Mouse (Mus musculus) myocyte (in vitro differentiated cells): ENCODE data around the gene Nktr.

Experiments used
- MAX ChIP-seq: IDR thresholded peaks from one replicate; pipeline ENCODE4 v1.6.1; 2011; ENCODE audit warnings: low read depth, mild to moderate bottlenecking, control low read depth
- MYOG ChIP-seq, 3 experiments: IDR thresholded peaks; one replicate each; pipeline ENCODE4 v1.6.1; 2011; ENCODE audit warnings: control low read depth in 2 of 3, low read depth in 2 of 3, mild to moderate bottlenecking in 2 of 3; ENCODE audit not compliant: insufficient read length in 2 of 3, control insufficient read depth in 1 of 3, insufficient read depth in 1 of 3
- POLR2A ChIP-seq: IDR thresholded peaks from one replicate; pipeline ENCODE4 v1.6.1; 2011; ENCODE audit warnings: low read depth, mild to moderate bottlenecking, control low read depth, moderate library complexity; ENCODE audit not compliant: insufficient read length
- REST ChIP-seq: IDR thresholded peaks from one replicate; pipeline ENCODE4 v1.6.1; 2011; ENCODE audit warnings: mild to moderate bottlenecking, control low read depth, moderate library complexity; ENCODE audit not compliant: insufficient read depth, insufficient read length
- TCF12 ChIP-seq: IDR thresholded peaks from one replicate; pipeline ENCODE4 v1.6.1; 2011; ENCODE audit warnings: mild to moderate bottlenecking, control low read depth; ENCODE audit not compliant: poor library complexity, insufficient read depth, severe bottlenecking
- TCF3 ChIP-seq: IDR thresholded peaks from one replicate; pipeline ENCODE4 v1.6.1; 2011; ENCODE audit warnings: low read depth, control low read depth; ENCODE audit not compliant: insufficient read length

DNA sequence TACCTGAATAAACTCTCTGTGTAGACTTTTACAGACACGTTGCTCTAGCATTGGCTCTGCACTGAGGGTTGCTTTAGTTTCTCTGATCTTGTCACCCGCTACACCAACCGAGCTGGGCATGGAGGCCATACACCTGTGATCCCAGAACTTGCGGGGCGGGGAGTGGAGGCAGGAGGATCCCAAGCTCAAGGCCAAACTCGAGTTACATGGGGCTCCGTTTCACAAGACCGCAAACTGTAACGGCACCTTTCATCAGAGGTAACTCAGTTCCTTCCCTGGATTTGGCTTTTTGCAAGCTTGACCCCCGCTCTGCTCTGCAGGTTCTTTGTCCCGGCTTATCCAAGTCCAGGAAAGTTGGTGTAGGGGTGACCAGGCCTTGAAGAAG is 14.7 kb upstream of the Nktr start:
- no peak for TF ChIP-seq MYOG (IDR thresholded peaks at IDR 0.05; ENCODE audit: control insufficient read depth in 1 of 3, insufficient read depth in 1 of 3, insufficient read length in 2 of 3, low read depth in 2 of 3)
- TF ChIP-seq REST = no peak
- TF ChIP-seq TCF12 = no peak
- TF ChIP-seq POLR2A = no peak
- no peak for TF ChIP-seq MAX
- no peak for TF ChIP-seq TCF3
